Mouse (Mus musculus) layer of hippocampus, adult 2 months (tissue): ENCODE results near the gene Vmn1r111. TPM values are rescaled to one million over a fixed set of nuclear protein-coding genes. Genes with fewer than 3 reads are reported as not detected.
"Not testable (repeated sequence)": the region's sequence is repeated elsewhere in the genome, so short reads cannot be mapped to it uniquely, and the experiment has no call there.

ENCODE experiments used
- DNase-seq, 2 experiments: peaks; one replicate each; pipeline ENCODE4 v3.0.0; 2022; ENCODE audit warnings: low spot score in 2 of 2
- H3K27ac ChIP-seq: fragments of 200-600 bp; 2 replicates; pipeline ENCODE4 v1.8.1; 2022
- H3K4me3 ChIP-seq: fragments of 200-600 bp; 2 replicates; pipeline ENCODE4 v1.8.1; 2022; ENCODE audit warnings: mild to moderate bottlenecking
- long read RNA-seq, 2 experiments: library from polyadenylated mRNA; stranded (forward); transcript quantifications; one replicate each; pipeline ENCODE4 v2.0.0; 2021; ENCODE audit warnings: borderline mapping rate in 2 of 2
- total RNA-seq, 2 experiments: library from RNA; stranded (reverse); gene quantifications; 2 replicates each; pipeline ENCODE4 v1.2.3; 2021

Vmn1r111 gene
- total RNA-seq = not detected
- long read RNA-seq, experiment 1 = 0 reads
- long read RNA-seq, experiment 2 = 0 reads

DNA sequence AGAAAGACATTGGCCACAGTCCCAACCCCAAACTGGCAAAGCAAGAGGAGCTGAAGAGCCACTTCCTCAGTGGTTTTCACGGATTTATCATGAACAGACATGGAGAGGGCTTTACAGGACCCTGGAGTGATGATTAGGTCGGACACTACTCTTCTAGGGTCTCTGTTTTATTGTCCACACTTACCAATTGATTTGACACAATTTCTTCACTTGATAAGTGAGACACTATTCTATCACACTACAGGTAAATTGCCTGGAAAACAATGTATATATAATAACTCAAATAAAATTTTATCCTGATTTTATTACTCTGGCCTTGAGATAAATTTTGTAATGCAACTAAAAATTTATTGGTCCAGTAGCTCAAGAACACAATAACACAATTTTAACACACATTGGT, at the start of gene Vmn1r111:
TSS of gene Vmn1r111 (minus strand) at position 101 of the 400 bp plus-strand sequence.
- DNase-seq, H3K4me3 ChIP-seq, H3K27ac ChIP-seq: not testable (repeated sequence)

DNA sequence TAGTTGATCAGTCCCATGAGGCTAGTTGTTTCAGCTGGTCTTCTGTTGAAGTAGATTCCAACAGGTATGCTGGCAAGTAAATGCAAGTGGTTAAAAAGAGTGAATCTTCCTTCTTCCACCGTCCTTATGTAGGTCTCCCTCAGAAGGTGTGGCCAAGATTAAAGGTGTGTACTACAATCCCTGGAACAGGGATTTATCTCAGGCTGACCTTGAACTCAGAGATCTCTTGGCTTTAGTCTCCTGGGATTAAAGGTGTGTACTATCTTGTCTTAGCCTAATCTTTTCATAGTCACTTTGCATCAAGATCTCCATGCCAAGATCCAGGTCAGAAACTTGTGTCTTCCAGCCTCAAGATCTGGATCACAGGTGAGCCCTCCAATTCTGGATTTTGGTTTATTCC, 27.5 kb upstream of the Vmn1r111 start, which contains the start of gene Gm10668:
TSS of gene Gm10668 (minus strand) at position 101 of the 400 bp plus-strand sequence.
- not testable (repeated sequence) for H3K27ac ChIP-seq, DNase-seq, H3K4me3 ChIP-seq

- not testable (repeated sequence) for H3K27ac ChIP-seq, DNase-seq, H3K4me3 ChIP-seq
Measured at GRCm38 (mm10) chr7:20668618-20669017, 34.4 kb downstream of the Vmn1r111 start, which contains the start of gene Vmn1r107. Gene Vmn1r107, plus strand, starts transcription at chr7:20668918.

Other genes starting within 250 kb of the Vmn1r111 start
- not detected for gene Gm10670, start 228.3 kb downstream of the Vmn1r111 start, total RNA-seq
- not detected for gene Vmn1r103, start 192.7 kb downstream of the Vmn1r111 start, total RNA-seq
- gene Vmn1r104, start 169.4 kb downstream of the Vmn1r111 start, total RNA-seq = not detected
- not detected for gene Gm5726, start 157.5 kb downstream of the Vmn1r111 start, total RNA-seq
- gene Gm4141, start 127.0 kb downstream of the Vmn1r111 start, total RNA-seq = not detected
- gene Gm4513, start 104.2 kb downstream of the Vmn1r111 start, total RNA-seq = not detected
- not detected for gene Vmn1r107, start 34.3 kb downstream of the Vmn1r111 start, total RNA-seq
- not detected for gene Gm10668, start 27.4 kb upstream of the Vmn1r111 start, total RNA-seq
- gene Vmn1r112, start 68.0 kb upstream of the Vmn1r111 start, total RNA-seq = not detected
- not detected for gene Vmn1r113, start 84.1 kb upstream of the Vmn1r111 start, total RNA-seq
- gene Vmn1r114, start 109.0 kb upstream of the Vmn1r111 start, total RNA-seq = not detected
- gene Vmn1r115, start 141.8 kb upstream of the Vmn1r111 start, total RNA-seq = not detected
- not detected for gene Vmn1r116, start 169.0 kb upstream of the Vmn1r111 start, total RNA-seq
- gene Vmn1r117, start 180.9 kb upstream of the Vmn1r111 start, total RNA-seq = not detected
- gene Vmn1r118, start 209.1 kb upstream of the Vmn1r111 start, total RNA-seq = not detected